Mouse (Mus musculus): ENCODE measurements at regions not wholly inside any gene's neighbourhood (a gene's known extent, or its start where the extent isn't known, plus 50 kb on each side); places are given as distances from the start of the nearest gene placed in this dataset.

DNA sequence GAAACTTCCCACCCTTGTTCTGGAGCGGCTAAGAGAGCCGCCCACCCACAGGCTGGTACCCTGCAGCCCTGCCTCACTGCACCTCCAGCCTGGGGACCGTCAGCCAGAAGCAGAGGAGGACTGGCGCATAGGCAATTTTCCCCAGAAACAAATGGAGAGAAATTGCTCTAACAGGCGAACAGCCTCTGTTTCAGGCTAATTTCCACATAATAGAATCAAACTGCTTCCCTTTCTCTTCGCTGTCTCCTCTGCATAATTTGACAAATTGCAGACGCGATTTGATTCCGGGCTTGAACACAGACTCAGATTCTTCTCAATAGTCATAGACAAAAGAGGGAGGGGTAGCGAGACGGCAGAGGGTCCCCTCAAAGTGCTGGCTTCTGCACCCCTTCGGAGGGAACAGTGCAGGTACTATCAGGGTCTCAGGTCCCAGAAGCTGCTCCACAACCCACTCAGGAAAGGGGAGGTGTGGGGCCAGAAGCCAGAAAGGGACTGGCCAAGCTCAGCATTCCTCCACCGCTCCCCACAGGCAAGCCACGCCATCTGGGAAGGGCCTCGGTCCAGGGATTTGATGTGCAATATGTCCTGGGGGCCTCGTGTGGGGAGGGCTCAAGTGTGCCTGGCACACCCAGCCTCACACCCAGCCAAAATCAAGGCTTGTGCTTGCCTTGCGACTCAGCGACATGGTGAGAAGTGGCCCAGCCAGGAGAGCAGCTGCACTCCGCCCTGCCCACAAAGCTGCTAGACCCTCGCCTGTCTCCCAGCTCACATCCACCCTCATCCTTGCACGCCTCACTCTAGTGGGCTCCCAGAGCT, 53.7 kb upstream of the A530016L24Rik start:
- no peak for DNase-seq (ENCODE audit: low spot score in 2 of 2)

DNA sequence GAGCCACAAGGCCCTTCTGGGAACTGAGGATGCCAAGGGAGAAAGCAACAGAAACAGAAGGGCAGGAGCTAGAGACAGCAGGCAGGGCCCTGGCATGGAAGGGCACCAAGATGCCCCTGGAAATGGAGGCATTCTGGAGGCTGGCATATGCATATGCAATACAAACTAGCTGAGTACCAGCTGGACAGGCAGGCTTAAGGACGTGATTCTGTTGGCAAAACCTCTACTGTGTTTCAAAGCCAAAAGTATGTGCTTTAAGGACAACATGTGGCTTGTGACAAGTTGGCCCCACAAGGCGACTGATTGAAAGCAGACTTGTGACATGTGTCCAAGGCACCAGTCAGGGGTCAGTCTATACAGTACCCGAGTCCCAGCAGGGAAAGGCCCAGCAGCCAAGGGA, 52.2 kb upstream of the A530016L24Rik start:
- no peak for DNase-seq (ENCODE audit: low spot score in 2 of 2)

DNA sequence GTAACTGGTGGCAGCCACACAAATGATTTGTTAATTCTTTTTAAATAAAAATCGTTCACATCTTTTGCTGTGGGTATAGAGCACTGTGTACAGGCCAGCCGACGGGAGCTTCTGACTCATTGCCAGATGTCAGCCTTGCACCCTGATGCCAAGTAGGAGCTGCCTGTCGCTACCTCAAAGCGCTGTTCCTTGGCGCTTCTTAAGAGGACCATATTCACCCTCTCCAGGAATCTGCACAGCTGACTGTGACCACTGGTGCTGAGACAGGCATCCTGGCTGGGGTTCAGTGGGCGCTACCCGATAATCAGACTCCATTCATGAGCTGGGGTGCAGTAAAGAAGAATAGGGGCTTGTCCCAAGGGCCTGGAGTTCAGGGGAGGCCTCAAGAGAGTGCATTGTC, 51.0 kb upstream of the A530016L24Rik start:
- no peak for DNase-seq (ENCODE audit: low spot score in 2 of 2)

All from adrenal gland, adult 18-20 months (tissue).